Mouse (Mus musculus) left cerebral cortex, adult 8-10 months (tissue): ENCODE measurements at regions not wholly inside any gene's neighbourhood (a gene's known extent, or its start where the extent isn't known, plus 50 kb on each side); places are given as distances from the start of the nearest gene placed in this dataset.
A peak's percentile ranks its signal among the peaks of the same experiment; 100 is the strongest.

Experiments
- DNase-seq, 2 experiments: peaks; one replicate each; pipeline ENCODE4 v3.0.0; 2022; ENCODE audit warnings: low spot score in 2 of 2

GRCm38 (mm10) chr8:92302694-92303093 lies 54.7 kb upstream of the Irx5 start:
- no peak for DNase-seq

- DNase-seq: no peak
Observed at GRCm38 (mm10) chr8:92301029-92301428, 56.4 kb upstream of the Irx5 start.

GRCm38 (mm10) chr8:92286841-92287811 lies 70.3 kb upstream of the Irx5 start:
- no peak for DNase-seq

- no peak for DNase-seq
Observed at GRCm38 (mm10) chr8:92275755-92276154, 81.7 kb upstream of the Irx5 start.

- DNase-seq: no peak
Observed at GRCm38 (mm10) chr8:92272726-92273125, 84.7 kb upstream of the Irx5 start.

GRCm38 (mm10) chr8:92272073-92272472 lies 85.4 kb upstream of the Irx5 start:
- no peak for DNase-seq

GRCm38 (mm10) chr8:92270636-92271035 lies 86.8 kb upstream of the Irx5 start:
- no peak for DNase-seq

GRCm38 (mm10) chr8:92267415-92267814 lies 90.0 kb upstream of the Irx5 start:
- no peak for DNase-seq

GRCm38 (mm10) chr8:92260056-92260455 lies 97.4 kb upstream of the Irx5 start:
- DNase-seq: no peak

GRCm38 (mm10) chr8:92258258-92258657 lies 99.2 kb upstream of the Irx5 start:
- no peak for DNase-seq

- peak in 1 of 2 experiments; percentile 18 for DNase-seq
Observed at GRCm38 (mm10) chr8:92252597-92253375, 104.6 kb upstream of the Irx5 start.

- DNase-seq: no peak
Observed at GRCm38 (mm10) chr8:92246301-92246700, 111.1 kb upstream of the Irx5 start.

- no peak for DNase-seq
Observed at GRCm38 (mm10) chr8:92240686-92241275, 116.6 kb upstream of the Irx5 start.

- no peak for DNase-seq
Observed at GRCm38 (mm10) chr8:92231326-92232225, 125.8 kb upstream of the Irx5 start.

- no peak for DNase-seq
Observed at GRCm38 (mm10) chr8:92229526-92229925, 127.9 kb upstream of the Irx5 start.

GRCm38 (mm10) chr8:92224929-92225328 lies 132.5 kb upstream of the Irx5 start:
- no peak for DNase-seq

- no peak for DNase-seq
Observed at GRCm38 (mm10) chr8:92222992-92223391, 134.4 kb upstream of the Irx5 start.

- no peak for DNase-seq
Observed at GRCm38 (mm10) chr8:92219181-92219890, 138.1 kb upstream of the Irx5 start.

GRCm38 (mm10) chr8:92217521-92217920 lies 139.9 kb upstream of the Irx5 start:
- DNase-seq: no peak

GRCm38 (mm10) chr8:92216176-92216575 lies 141.2 kb upstream of the Irx5 start:
- DNase-seq: no peak
